Mouse (Mus musculus) adrenal gland, postnatal 4 days (tissue): ENCODE measurements around the gene Crim1. TPM values are rescaled to one million over a fixed set of nuclear protein-coding genes. Genes with fewer than 3 reads are reported as not detected.

Experiments
- DNase-seq, 2 experiments: peaks; one replicate each; pipeline ENCODE4 v3.0.0; 2021 to 2022; ENCODE audit warnings: low spot score in 2 of 2, mixed read lengths in 2 of 2
- total RNA-seq, 2 experiments: library from RNA; stranded (reverse); gene quantifications; 2 replicates each; pipeline ENCODE4 v1.2.3; 2021

Crim1 gene
- total RNA-seq, 2 experiments from 2014 or later, result 33.2 to 38.1 TPM

GRCm38 (mm10) chr17:78322369-78323335 is 122.6 kb downstream of the Crim1 start:
- no peak for DNase-seq

- DNase-seq, result no peak
Measured at GRCm38 (mm10) chr17:78325761-78326332, 125.8 kb downstream of the Crim1 start.

GRCm38 (mm10) chr17:78326381-78326780 is 126.3 kb downstream of the Crim1 start:
- no peak for DNase-seq

GRCm38 (mm10) chr17:78327187-78327586 is 127.1 kb downstream of the Crim1 start:
- DNase-seq, result no peak

- DNase-seq, result no peak
Measured at GRCm38 (mm10) chr17:78328287-78328686, 128.2 kb downstream of the Crim1 start.

GRCm38 (mm10) chr17:78331438-78331837 is 131.4 kb downstream of the Crim1 start:
- DNase-seq, result no peak

GRCm38 (mm10) chr17:78333275-78333674 is 133.2 kb downstream of the Crim1 start:
- no peak for DNase-seq

GRCm38 (mm10) chr17:78335250-78335649 is 135.2 kb downstream of the Crim1 start:
- DNase-seq, result no peak

GRCm38 (mm10) chr17:78343688-78344087 is 143.6 kb downstream of the Crim1 start:
- DNase-seq, result no peak

- DNase-seq, result no peak
Measured at GRCm38 (mm10) chr17:78347111-78347801, 147.2 kb downstream of the Crim1 start.

GRCm38 (mm10) chr17:78351676-78352499 is 151.8 kb downstream of the Crim1 start:
- DNase-seq, result no peak

- no peak for DNase-seq
Measured at GRCm38 (mm10) chr17:78352500-78352855, 152.4 kb downstream of the Crim1 start.

- DNase-seq, result no peak
Measured at GRCm38 (mm10) chr17:78354411-78354810, 154.4 kb downstream of the Crim1 start.

- no peak for DNase-seq
Measured at GRCm38 (mm10) chr17:78354871-78355270, 154.8 kb downstream of the Crim1 start.

- no peak for DNase-seq
Measured at GRCm38 (mm10) chr17:78355611-78356010, 155.6 kb downstream of the Crim1 start.

- no peak for DNase-seq
Measured at GRCm38 (mm10) chr17:78357753-78358152, 157.7 kb downstream of the Crim1 start.

GRCm38 (mm10) chr17:78358251-78358726 is 158.2 kb downstream of the Crim1 start:
- DNase-seq, result no peak

- DNase-seq, result no peak
Measured at GRCm38 (mm10) chr17:78361939-78362728, 162.1 kb downstream of the Crim1 start.

- no peak for DNase-seq
Measured at GRCm38 (mm10) chr17:78364555-78365302, 164.7 kb downstream of the Crim1 start.
